Mouse (Mus musculus) left cerebral cortex, postnatal 4 days (tissue): ENCODE measurements around the gene Htt. TPM values are rescaled to one million over a fixed set of nuclear protein-coding genes. Genes with fewer than 3 reads are reported as not detected.
"Not testable (repeated sequence)": the region's sequence is repeated elsewhere in the genome, so short reads cannot be mapped to it uniquely, and the experiment has no call there.

Source experiments
- DNase-seq: peaks from one replicate; pipeline ENCODE4 v3.0.0-alpha.2; 2022
- intact Hi-C: fragments of 180-260 bp; cut with DNase I; formaldehyde crosslinking; loops from one replicate; pipeline ENCODE4 v1.15.1; 2025
- total RNA-seq, 2 experiments: library from RNA; stranded (reverse); gene quantifications; 2 replicates each; pipeline ENCODE4 v1.2.3; 2021

Htt gene
- total RNA-seq: 10 to 100 TPM; 56.9 to 57.3 TPM

GRCm38 (mm10) chr5:34761509-34761908, at the start of gene Htt:
Gene Htt (plus strand): TSS chr5:34761740.
- peak; percentile 98 for DNase-seq
- intact Hi-C loops: no loop called here

- intact Hi-C loops, DNase-seq: not testable (repeated sequence)
These were observed 47.2 kb upstream of the Htt start for GRCm38 (mm10) chr5:34714371-34714770.

- intact Hi-C loops: no loop called here
- DNase-seq: no peak
These were observed 46.7 kb upstream of the Htt start for GRCm38 (mm10) chr5:34714816-34715215.

GRCm38 (mm10) chr5:34729141-34729540, 32.4 kb upstream of the Htt start:
- intact Hi-C loops: no loop called here
- peak; percentile 16 for DNase-seq

- intact Hi-C loops: no loop called here
- DNase-seq: no peak
These were observed 31.3 kb upstream of the Htt start for GRCm38 (mm10) chr5:34730255-34730654.

GRCm38 (mm10) chr5:34751477-34751876, 10.1 kb upstream of the Htt start:
- DNase-seq: no peak
- intact Hi-C loops: loop anchor here (5.0 kb wide), 1 partner anchor 84 kb away; no protein-coding TSS in a partner anchor

GRCm38 (mm10) chr5:34758762-34759161, 2.8 kb upstream of the Htt start:
- no peak for DNase-seq
- intact Hi-C loops: no loop called here

GRCm38 (mm10) chr5:34760850-34761508, 561 bp upstream of the Htt start:
- DNase-seq: peak; percentile 21
- intact Hi-C loops: no loop called here

GRCm38 (mm10) chr5:34761934-34762611, 533 bp downstream of the Htt start:
- intact Hi-C loops: no loop called here
- peak; percentile 45 for DNase-seq

GRCm38 (mm10) chr5:34771818-34772217, 10.3 kb downstream of the Htt start:
- DNase-seq: no peak
- intact Hi-C loops: no loop called here

GRCm38 (mm10) chr5:34772696-34773245, 11.2 kb downstream of the Htt start:
- no peak for DNase-seq
- intact Hi-C loops: no loop called here

GRCm38 (mm10) chr5:34773392-34773791, 11.9 kb downstream of the Htt start:
- intact Hi-C loops: no loop called here
- no peak for DNase-seq

- no peak for DNase-seq
- intact Hi-C loops: no loop called here
These were observed 23.5 kb downstream of the Htt start for GRCm38 (mm10) chr5:34785027-34785426.

- intact Hi-C loops: no loop called here
- no peak for DNase-seq
These were observed 29.6 kb downstream of the Htt start for GRCm38 (mm10) chr5:34791141-34791540.

GRCm38 (mm10) chr5:34800292-34800953, 38.9 kb downstream of the Htt start:
- no peak for DNase-seq
- intact Hi-C loops: no loop called here

- intact Hi-C loops: no loop called here
- DNase-seq: no peak
These were observed 44.5 kb downstream of the Htt start for GRCm38 (mm10) chr5:34806038-34806437.

GRCm38 (mm10) chr5:34822431-34823149, 61.0 kb downstream of the Htt start:
- intact Hi-C loops: no loop called here

GRCm38 (mm10) chr5:34854079-34854478, 92.5 kb downstream of the Htt start:
- intact Hi-C loops: no loop called here
- no peak for DNase-seq

More at GRCm38 (mm10) chr5:34822431-34823149, 61.0 kb downstream of the Htt start:
- no peak for DNase-seq

GRCm38 (mm10) chr5:34865367-34865766, 103.8 kb downstream of the Htt start:
- intact Hi-C loops: no loop called here

GRCm38 (mm10) chr5:34880307-34880706, 118.8 kb downstream of the Htt start:
- DNase-seq, intact Hi-C loops: not testable (repeated sequence)

More at GRCm38 (mm10) chr5:34865367-34865766, 103.8 kb downstream of the Htt start:
- no peak for DNase-seq

GRCm38 (mm10) chr5:34881023-34881422, 119.5 kb downstream of the Htt start:
- DNase-seq: no peak
- intact Hi-C loops: no loop called here
